Mouse (Mus musculus) lung, postnatal 0 days (tissue): ENCODE measurements around the gene Gm10644.

Source experiments
- CTCF ChIP-seq: IDR thresholded peaks from 2 replicates; pipeline ENCODE4 v1.5.1; 2016; ENCODE audit warnings: antibody characterized with exemption, mild to moderate bottlenecking
- EP300 ChIP-seq: IDR thresholded peaks from 2 replicates; pipeline ENCODE4 v1.6.1; 2016; ENCODE audit warnings: antibody characterized with exemption, mild to moderate bottlenecking, control low read depth

- no peak for TF ChIP-seq EP300
- no peak for TF ChIP-seq CTCF
These were observed 16.7 kb downstream of the Gm10644 start for GRCm38 (mm10) chr8:83938330-83938729.
